Mouse (Mus musculus): ENCODE measurements around the gene Lrrc43.

- TF ChIP-seq EP300 (IDR thresholded peaks at IDR 0.05; ENCODE audit: low read depth), result no peak
- TF ChIP-seq CTCF (IDR thresholded peaks at IDR 0.05; ENCODE audit: low read depth), result no peak
Measured at GRCm38 (mm10) chr5:123508921-123509320, 19.8 kb downstream of the Lrrc43 start.
